Mouse (Mus musculus) midbrain, postnatal 0 days (tissue): ENCODE results near the gene Tmie. TPM values are rescaled to one million over a fixed set of nuclear protein-coding genes. Genes with fewer than 3 reads are reported as not detected.

Source experiments
- ATAC-seq: fragments of 200-750 bp; cut with Nextera tagmentation; 2 replicates; pipeline ENCODE4 v1.8.0; 2017; ENCODE audit warnings: moderate number of reproducible peaks, mild to moderate bottlenecking, moderate TSS enrichment, moderate library complexity; ENCODE audit not compliant: low FRiP score
- DNase-seq: peaks from one replicate; pipeline ENCODE4 v3.0.0-alpha.2; 2015; ENCODE audit warnings: low spot score
- H3K27ac ChIP-seq: fragments of 300-500 bp; sonication (generic); 2 replicates; pipeline ENCODE4 v1.5.1; 2014; ENCODE audit warnings: low read depth, mild to moderate bottlenecking, low read length, mixed read lengths
- H3K27me3 ChIP-seq: fragments of 300-500 bp; sonication (generic); 2 replicates; pipeline ENCODE4 v1.6.1; 2014; ENCODE audit warnings: low read length, control low read depth, mixed read lengths; ENCODE audit not compliant: insufficient read depth
- H3K36me3 ChIP-seq: fragments of 300-500 bp; sonication (generic); 2 replicates; pipeline ENCODE4 v1.6.1; 2014; ENCODE audit warnings: low read length, control low read depth, mixed read lengths; ENCODE audit not compliant: insufficient read depth
- H3K4me1 ChIP-seq: fragments of 300-500 bp; sonication (generic); 2 replicates; pipeline ENCODE4 v1.6.1; 2014; ENCODE audit warnings: mild to moderate bottlenecking, control low read depth, antibody characterized with exemption, low read length, mixed read lengths; ENCODE audit not compliant: insufficient read depth
- H3K4me2 ChIP-seq: fragments of 300-500 bp; sonication (generic); 2 replicates; pipeline ENCODE4 v1.6.1; 2014; ENCODE audit warnings: low read depth, mild to moderate bottlenecking, low read length, mixed read lengths; ENCODE audit not compliant: poor library complexity, severe bottlenecking
- H3K4me3 ChIP-seq: fragments of 300-500 bp; sonication (generic); 2 replicates; pipeline ENCODE4 v1.5.1; 2014; ENCODE audit warnings: low read depth, mild to moderate bottlenecking, low read length, moderate library complexity
- H3K9ac ChIP-seq: fragments of 300-500 bp; sonication (generic); replicated peaks from 2 replicates; pipeline ENCODE4 v1.6.1; 2014; ENCODE audit warnings: mild to moderate bottlenecking, low read length, moderate library complexity, mixed read lengths; ENCODE audit not compliant: poor library complexity, severe bottlenecking
- H3K9me3 ChIP-seq: fragments of 300-500 bp; sonication (generic); 2 replicates; pipeline ENCODE4 v1.6.1; 2016; ENCODE audit warnings: low read length, control low read depth
- CTCF ChIP-seq: IDR thresholded peaks from 2 replicates; pipeline ENCODE4 v1.5.1; 2016; ENCODE audit warnings: antibody characterized with exemption, mild to moderate bottlenecking
- WGBS: fragments of 180-500 bp; shearing (Covaris S2); extraction: QIAGEN DNeasy Blood & Tissue Kit; methylation state at CpG from one replicate; pipeline ENCODE4 v1.1.7; 2014; 5-methylcytosine and 5-hydroxymethylcytosine counted together
- polyA plus RNA-seq: library from polyadenylated mRNA; unstranded; fragments of >200 nt; fragmentation: Nextera tagmentation; extraction: Ambion mirVana; gene quantifications from 2 replicates; pipeline ENCODE4 v1.2.1, GENCODE M21; 2015
- total RNA-seq: library from RNA; depleted of rRNA; stranded (reverse); fragments of >200 nt; gene quantifications from 2 replicates; pipeline ENCODE4 v1.2.3, GENCODE M21; 2014

Gene Tmie
- total and polyA plus RNA-seq, 2 experiments from 2014 or later: 3.7 to 6.6 TPM

DNA sequence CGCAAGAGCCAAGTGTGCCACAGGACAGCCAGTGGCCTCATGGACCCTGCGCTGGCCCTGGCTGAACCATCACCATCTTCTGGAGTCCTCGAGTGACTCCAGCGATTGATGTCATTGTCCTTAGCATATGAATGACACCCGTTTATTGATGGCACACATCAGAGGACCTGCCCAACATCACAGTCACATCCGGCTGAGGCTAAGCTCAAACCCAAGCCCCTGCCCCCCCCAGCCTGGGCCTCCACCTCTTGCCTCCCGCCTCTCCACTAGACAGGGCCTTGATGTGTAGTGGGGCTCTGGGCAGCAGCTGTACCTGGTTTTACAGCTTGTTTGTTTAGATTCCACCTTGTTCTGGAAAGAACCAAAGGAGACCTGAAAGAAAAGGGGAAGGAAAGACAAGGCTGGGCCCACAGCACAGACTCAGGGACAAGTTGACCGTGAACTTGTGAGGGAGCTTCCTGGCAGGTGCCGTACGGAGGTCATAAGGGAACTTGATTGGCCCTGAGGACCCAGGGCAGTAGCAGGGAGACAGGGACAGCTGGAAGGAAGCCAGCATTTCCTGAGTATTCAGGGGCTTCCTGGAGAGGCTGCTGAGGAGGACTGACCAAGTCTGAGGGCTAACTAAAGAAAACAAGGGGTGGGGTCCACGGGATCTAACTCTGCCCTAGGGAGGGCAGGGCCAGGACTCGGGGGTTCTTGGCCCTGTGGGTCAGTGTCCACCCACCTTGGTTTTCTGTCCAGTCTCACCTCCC, 11.3 kb upstream of the Tmie start:
- Histone ChIP-seq H3K9me3 (no peaks in the 10 kb centered on the region), H3K27me3 (no peaks in the 10 kb centered on the region), H3K27ac (no peak overlapping the region), H3K4me2 (no peak overlapping the region), H3K4me3 (no peak overlapping the region), H3K9ac (no peak overlapping the region), H3K4me1 (no peaks in the 10 kb centered on the region), H3K36me3 (no peaks in the 10 kb centered on the region; the same call in 1 of the 2 replicates)
- TF ChIP-seq CTCF: no peak
- no peak for DNase-seq
- 76% methylated on average over 12 of the region's 12 CpGs for WGBS
- ATAC-seq: no peak

DNA sequence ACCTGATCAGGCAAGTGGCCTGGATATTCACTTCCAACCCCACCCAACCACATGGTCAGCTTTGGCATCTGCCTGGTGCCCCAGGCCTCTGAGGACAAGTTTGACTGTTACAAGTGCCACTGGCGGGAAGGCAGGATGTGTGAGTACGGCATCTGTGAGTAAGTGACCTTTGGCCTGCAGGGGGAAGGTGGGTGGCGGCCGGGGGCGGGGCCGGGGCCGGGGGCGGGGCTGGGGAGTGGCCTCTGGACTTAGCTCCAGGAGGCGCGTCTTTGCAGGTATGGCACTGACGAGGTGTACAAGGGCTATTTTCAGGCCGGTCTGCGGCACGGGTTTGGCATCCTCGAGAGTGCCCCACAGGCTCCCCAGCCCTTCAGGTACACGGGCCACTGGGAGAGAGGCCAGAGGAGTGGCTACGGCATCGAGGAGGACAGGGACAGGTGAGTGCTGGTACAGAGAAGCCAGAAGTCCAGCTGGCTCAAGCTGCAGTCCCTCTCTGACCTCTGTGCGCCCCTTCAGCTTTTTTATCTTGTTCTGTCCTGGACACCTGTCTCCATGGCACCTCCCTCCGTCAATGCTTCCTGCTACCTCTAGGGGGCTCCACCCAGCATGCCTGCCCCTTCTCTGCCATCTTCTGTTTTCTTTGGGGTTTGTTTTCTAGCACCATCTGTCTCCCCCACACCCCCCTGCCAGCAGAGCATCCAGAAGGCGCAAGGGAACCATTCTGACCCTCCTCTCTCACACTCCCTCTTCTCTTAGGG, 10.3 kb upstream of the Tmie start:
- Histone ChIP-seq H3K27ac (no peak overlapping the region), H3K9me3 (no peaks in the 10 kb centered on the region), H3K27me3 (no peaks in the 10 kb centered on the region), H3K9ac (no peak overlapping the region), H3K4me2 (no peak overlapping the region), H3K4me1 (no peaks in the 10 kb centered on the region), H3K4me3 (no peak overlapping the region), H3K36me3 (no peaks in the 10 kb centered on the region; the same call in 1 of the 2 replicates)
- DNase-seq (no peak), ATAC-seq (no peak)
- TF ChIP-seq CTCF: peak; percentile 43
- 25% methylated on average over 21 of the region's 21 CpGs for WGBS

DNA sequence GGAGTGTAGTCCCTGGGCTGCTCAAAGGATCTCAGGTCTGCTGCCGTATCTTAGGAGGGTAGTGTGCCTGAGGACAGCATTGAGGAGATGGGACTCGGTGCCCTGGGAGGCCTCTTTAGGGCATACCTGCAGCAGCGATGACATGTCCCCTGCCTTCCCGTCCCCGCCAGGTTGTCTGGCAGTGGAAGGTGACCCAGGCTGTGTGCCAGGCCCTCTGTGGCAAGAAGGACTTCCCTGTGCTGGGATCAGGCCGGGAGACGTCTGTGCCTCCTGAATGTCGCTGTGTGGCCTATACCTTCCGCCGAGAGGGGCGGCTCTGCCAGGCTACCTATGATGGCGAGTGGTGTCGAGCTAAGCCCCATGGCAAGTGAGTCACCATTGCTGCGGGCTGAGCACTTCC, 9.0 kb upstream of the Tmie start:
- H3K9ac ChIP-seq: no peak overlapping the region
- H3K4me2 ChIP-seq: no peak overlapping the region
- no peaks in the 10 kb centered on the region; the same call in 1 of the 2 replicates for H3K36me3 ChIP-seq
- no peak for TF ChIP-seq CTCF
- 95% methylated on average over 14 of the region's 14 CpGs for WGBS
- H3K4me1 ChIP-seq: no peaks in the 10 kb centered on the region
- no peaks in the 10 kb centered on the region for H3K9me3 ChIP-seq
- no peak overlapping the region for H3K4me3 ChIP-seq
- no peak overlapping the region for H3K27ac ChIP-seq
- DNase-seq (no peak), ATAC-seq (no peak)
- no peaks in the 10 kb centered on the region for H3K27me3 ChIP-seq

DNA sequence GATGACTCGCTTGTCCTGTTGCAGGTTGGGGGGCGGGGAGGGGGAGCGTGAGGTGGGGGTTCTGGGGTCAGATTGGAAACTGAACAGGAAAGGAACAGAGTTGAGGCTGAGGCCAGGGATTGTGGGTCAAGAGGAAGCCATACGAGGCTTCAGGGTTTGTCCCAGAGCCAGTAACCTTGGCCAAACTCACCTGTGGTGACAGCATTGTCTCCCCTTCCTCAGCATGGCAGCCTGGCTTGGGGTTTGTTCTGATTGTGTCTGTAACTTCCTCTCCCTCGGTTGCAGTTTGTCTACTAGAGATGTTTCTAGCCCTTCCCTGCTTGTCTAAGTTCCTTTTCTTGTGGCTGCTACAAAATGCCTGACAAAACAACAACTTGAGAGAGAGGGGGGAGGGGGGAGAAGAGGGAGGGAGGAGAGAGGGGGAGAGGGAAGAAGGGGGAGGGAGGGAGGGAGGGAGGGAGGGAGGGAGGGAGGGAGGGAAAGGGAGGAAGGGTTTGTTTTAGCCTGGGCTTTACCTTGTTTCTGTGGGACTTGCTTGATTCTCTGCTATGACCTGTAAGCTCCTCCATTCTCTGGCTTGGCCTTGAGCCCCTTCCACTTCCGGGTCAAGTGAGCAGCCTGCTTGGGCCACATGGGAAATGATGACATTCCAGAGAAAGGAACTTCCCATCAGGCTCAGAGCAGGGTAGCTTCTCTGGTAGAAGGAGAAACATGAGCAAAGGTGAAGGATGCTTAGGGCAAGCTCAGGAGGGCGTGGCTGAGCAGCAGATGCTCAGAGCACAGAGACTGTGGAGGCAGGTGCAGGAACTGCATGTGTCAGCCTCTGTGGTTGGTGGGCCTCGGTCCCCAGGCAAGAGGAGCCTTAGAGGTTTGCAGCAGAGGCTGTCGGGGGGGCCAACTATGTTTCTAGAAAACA, 7.7 kb upstream of the Tmie start:
- H3K9ac ChIP-seq: no peak overlapping the region
- no peak for ATAC-seq
- no peak for TF ChIP-seq CTCF
- no peak overlapping the region for H3K27ac ChIP-seq
- H3K27me3 ChIP-seq: no peaks in the 10 kb centered on the region
- no peak overlapping the region for H3K4me2 ChIP-seq
- H3K4me1 ChIP-seq: no peaks in the 10 kb centered on the region
- 67% methylated on average over 9 of the region's 9 CpGs for WGBS
- no peaks in the 10 kb centered on the region; the same call in 1 of the 2 replicates for H3K36me3 ChIP-seq
- no peaks in the 10 kb centered on the region for H3K9me3 ChIP-seq
- no peak for DNase-seq
- H3K4me3 ChIP-seq: no peak overlapping the region

DNA sequence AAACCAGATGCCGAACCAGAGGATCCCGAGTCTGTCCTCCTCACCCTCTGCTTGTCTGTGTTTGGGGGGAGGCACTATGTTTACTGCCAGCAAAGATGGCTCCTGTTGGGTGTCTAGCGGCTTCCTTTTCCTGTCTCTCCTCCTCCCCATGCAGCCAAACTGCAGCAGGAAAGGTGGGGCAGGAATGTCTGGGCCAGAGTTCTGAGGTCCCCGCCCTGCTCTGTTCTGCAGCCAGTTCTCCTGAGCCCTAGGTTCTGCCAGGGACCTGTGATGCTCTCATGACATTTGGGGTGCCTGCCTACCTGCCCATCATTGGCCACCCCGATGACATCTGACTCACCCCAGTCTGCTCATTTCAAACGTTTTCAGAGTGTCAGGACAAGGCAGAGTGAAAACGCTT, 2.0 kb upstream of the Tmie start:
- H3K27me3 ChIP-seq: peaks cover 14% of the 10 kb centered on the region
- WGBS: 80% methylated on average over 7 of the region's 7 CpGs
- H3K36me3 ChIP-seq: no peaks in the 10 kb centered on the region
- H3K9me3 ChIP-seq: no peaks in the 10 kb centered on the region
- H3K4me1 ChIP-seq: peaks cover 4% of the 10 kb centered on the region
- no peak overlapping the region for H3K27ac ChIP-seq
- ATAC-seq: no peak
- no peak overlapping the region for H3K4me3 ChIP-seq
- H3K4me2 ChIP-seq: no peak overlapping the region
- no peak for DNase-seq
- no peak overlapping the region for H3K9ac ChIP-seq
- TF ChIP-seq CTCF: no peak
